Mouse (Mus musculus) megakaryocyte, embryonic 14.5 days (primary cell): ENCODE results near the gene Hspe1. TPM values are rescaled to one million over a fixed set of nuclear protein-coding genes. Genes with fewer than 3 reads are reported as not detected.

Source experiments
- H3K27me3 ChIP-seq: replicated peaks from 2 replicates; pipeline ENCODE3; 2012; ENCODE audit warnings: inconsistent platforms
- H3K36me3 ChIP-seq: replicated peaks from 2 replicates; pipeline ENCODE3; 2012; ENCODE audit warnings: low read length, inconsistent platforms, mixed read lengths
- H3K4me1 ChIP-seq: 2 replicates; pipeline ENCODE4 v1.6.1; 2012; ENCODE audit warnings: inconsistent platforms
- H3K4me3 ChIP-seq: replicated peaks from 2 replicates; pipeline ENCODE3; 2012; ENCODE audit warnings: moderate library complexity, mild to moderate bottlenecking, inconsistent platforms
- H3K9me3 ChIP-seq: 2 replicates; pipeline ENCODE4 v1.6.1; 2012; ENCODE audit warnings: inconsistent platforms
- FLI1 ChIP-seq: IDR thresholded peaks from 2 replicates; pipeline ENCODE4 v1.6.1; 2012; ENCODE audit warnings: low read length, inconsistent platforms, mixed read lengths
- GATA1 ChIP-seq: IDR thresholded peaks from 3 replicates; pipeline ENCODE4 v1.6.1; 2012; ENCODE audit warnings: mixed read lengths, low read length, inconsistent platforms, borderline replicate concordance
- polyA plus RNA-seq: library from polyadenylated mRNA; stranded (reverse); fragments of >175 nt; gene quantifications from 2 replicates; pipeline ENCODE4 v1.2.3, GENCODE M21; 2012; ENCODE audit warnings: low replicate concordance; ENCODE audit not compliant: insufficient read depth

Hspe1 gene
- polyA plus RNA-seq, 1 experiment = 66.1 TPM

DNA sequence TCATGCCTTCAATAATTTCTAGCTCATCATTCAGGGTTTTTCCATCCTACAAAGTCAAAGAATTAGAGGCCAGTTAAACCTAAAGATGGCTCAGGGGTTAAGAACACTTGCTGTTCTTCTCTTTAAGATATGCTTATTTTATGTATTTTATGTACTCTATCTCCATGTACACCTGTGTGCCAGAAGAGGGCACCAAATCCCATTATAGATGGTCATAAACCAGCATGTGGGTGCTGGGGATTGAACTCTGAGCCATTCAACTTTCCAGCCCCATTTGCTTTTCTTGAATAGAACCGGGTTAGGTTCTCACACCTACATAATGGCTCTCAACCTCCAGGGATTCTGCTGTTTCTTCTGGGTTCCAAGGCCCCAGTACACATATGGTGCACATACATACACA is 5.8 kb upstream of the Hspe1 start:
- Histone ChIP-seq H3K36me3 (peaks cover 79% of the 10 kb centered on the region), H3K4me1 (peaks cover 36% of the 10 kb centered on the region), H3K9me3 (no peaks in the 10 kb centered on the region; the same call in 1 of the 2 replicates), H3K27me3 (no peaks in the 10 kb centered on the region), H3K4me3 (no peak overlapping the region)
- TF ChIP-seq FLI1 (no peak), GATA1 (no peak)

DNA sequence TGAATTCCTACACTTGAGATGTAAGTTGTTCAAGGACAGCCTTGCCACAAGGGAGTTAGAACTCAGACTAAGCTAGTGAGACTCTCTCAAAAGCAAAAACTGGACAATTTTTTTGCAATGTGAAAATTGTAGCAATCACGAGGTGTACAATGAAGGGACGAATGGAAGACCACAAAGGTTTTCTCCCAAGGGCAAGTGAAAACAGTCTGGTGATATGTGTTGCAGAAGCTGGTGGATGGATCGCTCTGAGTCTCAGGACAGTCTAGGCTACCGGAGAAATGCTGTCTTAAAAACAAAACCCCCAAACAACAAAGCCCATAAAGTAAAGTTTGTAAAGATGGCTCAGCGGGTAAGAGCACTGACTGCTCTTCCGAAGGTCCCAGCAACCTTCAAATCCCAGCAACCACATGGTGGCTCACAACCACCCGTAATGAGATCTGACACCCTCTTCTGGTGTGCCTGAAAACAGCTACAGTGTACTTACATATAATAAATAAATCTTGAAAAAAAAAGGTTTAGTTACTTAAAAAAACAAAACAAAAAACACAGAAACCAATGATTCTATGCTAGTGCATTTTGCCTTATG is 2.1 kb upstream of the Hspe1 start:
- Histone ChIP-seq H3K4me1 (peaks cover 47% of the 10 kb centered on the region), H3K27me3 (no peaks in the 10 kb centered on the region), H3K36me3 (peaks cover 54% of the 10 kb centered on the region), H3K9me3 (no peaks in the 10 kb centered on the region; the same call in 1 of the 2 replicates), H3K4me3 (peak overlapping the region; percentile 97)
- TF ChIP-seq FLI1 = no peak
- TF ChIP-seq GATA1 = no peak

DNA sequence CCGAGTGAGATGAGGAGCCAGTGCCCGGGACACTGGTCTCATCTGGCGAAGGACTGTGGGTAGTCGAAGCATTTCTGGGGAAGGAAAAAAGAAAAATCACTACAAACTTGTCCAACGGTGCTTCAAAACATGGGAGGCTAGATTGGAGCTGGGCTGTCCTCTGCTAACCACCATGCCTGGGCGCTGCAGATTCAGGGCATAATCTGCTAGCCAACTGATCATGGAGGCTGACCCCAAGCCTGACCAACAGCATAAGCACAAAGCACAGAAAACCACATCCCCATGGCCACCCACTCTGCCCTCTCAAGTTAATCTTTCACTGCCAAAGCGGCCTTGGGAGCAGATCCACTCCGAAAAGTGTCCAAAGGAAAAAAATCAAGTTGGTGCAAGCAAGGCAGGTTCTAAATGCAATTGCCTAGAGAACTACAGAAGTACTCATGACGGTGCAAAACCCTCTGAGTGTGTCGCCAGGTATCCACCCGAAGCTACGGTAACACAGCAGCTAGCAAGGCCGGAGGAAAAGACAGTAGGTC is 998 bp upstream of the Hspe1 start:
- TF ChIP-seq GATA1 (no peak), FLI1 (no peak)
- H3K4me3 ChIP-seq = peak overlapping the region; percentile 97
- peaks cover 51% of the 10 kb centered on the region for H3K36me3 ChIP-seq
- no peaks in the 10 kb centered on the region for H3K27me3 ChIP-seq
- no peaks in the 10 kb centered on the region; the same call in 1 of the 2 replicates for H3K9me3 ChIP-seq
- peaks cover 47% of the 10 kb centered on the region for H3K4me1 ChIP-seq

DNA sequence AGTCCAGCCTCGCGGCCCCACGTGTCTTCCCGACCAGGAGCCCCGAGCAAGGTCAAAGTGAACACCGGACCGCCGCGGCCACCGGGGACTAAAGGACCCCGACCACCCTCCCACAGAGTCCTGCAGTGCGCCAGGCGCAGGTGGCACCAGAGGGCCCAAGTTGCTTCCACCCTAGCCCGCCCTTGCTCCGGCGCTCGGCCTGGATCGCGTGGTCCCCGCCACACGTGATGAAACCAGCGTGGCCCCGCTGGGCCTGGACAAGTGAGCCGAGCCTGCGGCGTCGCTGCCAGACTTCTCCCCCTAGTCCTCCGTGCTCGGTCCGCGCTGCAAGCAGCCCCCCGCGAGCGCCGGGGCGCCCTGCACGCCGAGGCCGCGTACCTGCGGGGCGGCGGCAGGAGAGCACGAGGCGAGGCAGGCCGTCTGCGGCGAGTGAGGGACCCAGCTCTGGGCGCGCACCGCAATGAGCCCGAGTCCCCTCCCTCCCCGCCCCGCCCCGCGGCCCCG is 479 bp upstream of the Hspe1 start:
- H3K4me3 ChIP-seq = peak overlapping the region; percentile 97
- no peaks in the 10 kb centered on the region for H3K27me3 ChIP-seq
- H3K4me1 ChIP-seq = peaks cover 47% of the 10 kb centered on the region
- no peaks in the 10 kb centered on the region; the same call in 1 of the 2 replicates for H3K9me3 ChIP-seq
- peaks cover 51% of the 10 kb centered on the region for H3K36me3 ChIP-seq
- TF ChIP-seq FLI1 (no peak), GATA1 (no peak)

DNA sequence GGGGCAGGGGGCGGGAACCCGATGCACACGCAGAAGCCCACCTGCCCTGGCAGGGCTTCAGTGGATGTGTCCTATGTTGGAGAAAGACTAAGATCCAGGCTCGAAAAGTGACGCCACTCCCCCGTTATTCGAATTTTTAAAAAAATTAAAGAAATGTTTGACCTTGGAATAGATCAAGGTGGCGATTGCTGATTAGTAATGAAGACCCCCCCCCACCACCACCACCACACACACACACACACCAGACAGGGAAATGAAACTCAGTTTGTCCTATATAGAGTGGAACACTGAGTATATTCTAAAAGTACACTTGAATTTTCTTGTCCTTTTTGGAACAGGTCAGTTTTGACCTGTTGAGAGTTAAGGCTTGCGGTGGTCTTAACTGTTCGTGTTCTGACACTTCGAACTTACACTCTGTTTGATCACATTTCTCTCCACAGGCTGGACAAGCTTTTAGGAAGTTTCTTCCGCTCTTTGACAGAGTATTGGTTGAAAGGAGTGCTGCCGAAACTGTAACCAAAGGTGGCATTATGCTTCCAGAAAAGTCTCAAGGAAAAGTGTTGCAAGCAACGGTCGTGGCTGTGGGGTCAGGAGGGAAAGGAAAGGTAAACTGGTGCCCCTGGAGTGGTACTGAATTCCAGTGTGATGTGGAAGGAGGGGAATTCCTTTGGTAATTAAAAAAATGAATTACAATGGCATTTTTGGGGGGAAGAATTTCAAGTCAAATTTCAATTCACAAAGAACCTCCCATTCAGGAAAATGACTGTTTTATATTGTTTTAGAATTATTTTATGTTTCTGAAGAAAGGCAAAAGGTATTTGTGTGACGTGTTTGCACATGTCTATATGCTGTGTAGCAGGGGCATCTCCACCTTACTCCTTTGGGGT is 922 bp downstream of the Hspe1 start:
- H3K4me1 ChIP-seq = peaks cover 40% of the 10 kb centered on the region

DNA sequence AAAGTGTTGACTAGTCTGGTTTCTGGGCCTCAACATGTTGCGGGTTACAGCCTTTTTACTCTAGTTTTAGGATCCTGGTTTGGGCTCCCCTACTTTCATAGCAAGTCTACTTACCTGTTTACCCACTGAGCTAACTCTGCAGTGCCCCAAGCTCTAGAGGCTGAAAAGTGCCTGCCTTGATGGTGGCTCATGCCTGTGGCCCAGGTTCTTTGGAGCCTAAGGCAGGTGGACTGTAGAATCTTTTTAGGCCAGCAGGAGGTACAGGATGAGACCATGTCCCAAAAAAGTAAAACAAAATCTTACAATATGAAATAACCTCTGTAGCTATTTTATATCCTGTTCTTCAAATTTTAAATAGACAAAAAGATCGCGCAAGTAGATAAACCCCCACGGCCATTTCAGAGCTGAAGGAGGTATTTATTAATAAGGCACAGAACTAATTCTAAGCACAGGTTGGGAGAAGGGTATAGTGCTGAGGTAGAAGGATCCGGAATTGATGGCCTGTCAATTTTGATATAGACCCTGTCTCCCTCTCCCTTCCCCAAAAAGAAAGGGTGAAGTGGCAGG is 1.6 kb downstream of the Hspe1 start:
- Histone ChIP-seq H3K4me1 (peaks cover 33% of the 10 kb centered on the region), H3K27me3 (no peaks in the 10 kb centered on the region), H3K9me3 (no peaks in the 10 kb centered on the region), H3K4me3 (peak overlapping the region; percentile 97), H3K36me3 (peaks cover 49% of the 10 kb centered on the region)
- no peak for TF ChIP-seq FLI1
- TF ChIP-seq GATA1 = no peak

More for the DNA sequence above, 922 bp downstream of the Hspe1 start:
- TF ChIP-seq GATA1 (no peak), FLI1 (no peak)
- no peaks in the 10 kb centered on the region for H3K9me3 ChIP-seq
- H3K4me3 ChIP-seq = peak overlapping the region; percentile 97
- H3K36me3 ChIP-seq = peaks cover 50% of the 10 kb centered on the region
- H3K27me3 ChIP-seq = no peaks in the 10 kb centered on the region

DNA sequence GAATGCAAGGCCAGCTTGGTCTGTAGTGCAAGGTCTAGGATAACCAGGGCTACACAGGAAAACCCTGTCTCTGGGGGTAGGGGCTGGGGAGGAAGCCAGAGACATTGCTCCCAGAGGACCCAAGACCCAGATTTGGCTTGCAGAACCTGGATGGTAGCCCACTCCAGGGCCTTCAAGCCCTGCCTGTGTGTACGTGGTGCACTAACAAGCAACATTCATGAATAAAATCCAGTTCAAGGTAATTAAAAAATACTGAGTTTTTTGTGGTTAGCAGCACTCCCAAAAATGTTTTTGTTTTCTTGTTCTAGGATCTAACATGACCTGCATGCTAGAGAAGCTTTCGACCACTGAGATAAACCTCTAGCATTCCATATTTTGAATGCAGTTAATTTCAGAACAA is 4.1 kb downstream of the Hspe1 start:
- Histone ChIP-seq H3K27me3 (no peaks in the 10 kb centered on the region), H3K4me3 (no peak overlapping the region), H3K9me3 (no peaks in the 10 kb centered on the region), H3K4me1 (peaks cover 11% of the 10 kb centered on the region), H3K36me3 (peaks cover 37% of the 10 kb centered on the region)
- no peak for TF ChIP-seq FLI1
- no peak for TF ChIP-seq GATA1

DNA sequence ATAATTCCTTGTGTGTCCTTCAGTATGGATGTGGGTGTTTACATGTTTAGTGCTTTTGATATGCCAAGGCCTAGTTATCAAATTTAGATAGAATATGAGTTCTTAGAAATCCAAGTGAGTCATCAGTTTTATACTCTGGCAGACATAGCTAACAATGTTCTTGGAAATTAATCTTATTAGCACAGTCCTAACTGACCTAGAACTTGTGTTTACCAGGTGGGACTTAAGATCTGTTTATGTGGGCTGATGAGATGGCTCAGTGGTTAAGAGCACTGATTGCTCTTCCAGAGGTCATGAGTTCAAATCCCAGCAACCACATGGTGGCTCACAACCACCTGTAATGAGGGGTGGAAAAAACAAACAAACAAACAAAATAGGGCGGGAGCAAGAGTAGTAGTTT is 4.5 kb downstream of the Hspe1 start:
- peaks cover 11% of the 10 kb centered on the region for H3K4me1 ChIP-seq

DNA sequence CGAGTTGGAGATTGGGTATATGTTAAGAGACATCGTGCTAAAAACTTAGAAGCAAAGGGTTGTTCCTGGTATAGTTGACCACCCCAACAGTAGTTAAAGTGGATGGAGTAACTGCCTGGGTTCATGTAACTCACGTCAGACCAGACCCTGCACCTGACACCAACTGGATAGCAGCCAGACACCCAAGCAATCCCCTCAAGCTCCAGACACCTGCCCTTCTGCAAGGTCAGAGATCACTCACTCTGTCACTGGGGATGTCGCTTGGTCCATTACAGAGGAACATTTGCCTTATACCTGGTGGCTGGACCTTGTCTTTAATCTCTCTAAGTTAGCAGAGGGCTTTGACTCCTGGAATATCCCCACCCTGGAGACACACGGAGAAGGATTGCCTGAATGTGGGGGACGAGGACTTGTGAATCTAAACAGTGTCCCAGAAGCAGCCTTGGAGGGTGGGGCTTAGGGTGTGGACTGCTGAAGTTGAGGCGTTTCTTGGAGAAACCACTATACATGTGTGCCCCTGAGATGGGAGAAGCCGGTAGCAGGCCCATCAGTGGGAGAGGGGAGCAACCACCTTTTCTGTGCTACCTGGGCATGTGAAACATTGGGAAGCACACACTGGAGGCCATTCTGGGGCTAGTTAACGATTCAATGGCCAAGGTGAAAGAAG is 19.1 kb downstream of the Hspe1 start:
- TF ChIP-seq GATA1 = no peak
- no peak for TF ChIP-seq FLI1
- Histone ChIP-seq H3K27me3 (no peaks in the 10 kb centered on the region), H3K36me3 (no peaks in the 10 kb centered on the region), H3K4me1 (no peaks in the 10 kb centered on the region), H3K4me3 (no peak overlapping the region), H3K9me3 (peaks cover 10% of the 10 kb centered on the region)

More for the DNA sequence above, 4.5 kb downstream of the Hspe1 start:
- H3K36me3 ChIP-seq = peaks cover 37% of the 10 kb centered on the region
- no peaks in the 10 kb centered on the region for H3K27me3 ChIP-seq
- H3K4me3 ChIP-seq = no peak overlapping the region
- H3K9me3 ChIP-seq = no peaks in the 10 kb centered on the region
- TF ChIP-seq GATA1 (no peak), FLI1 (no peak)
